Mouse (Mus musculus) ovary, postnatal 10 days (tissue): ENCODE results near the gene Plxna2.

Experiments used
- DNase-seq: peaks from one replicate; pipeline ENCODE4 v3.0.0; 2022; ENCODE audit warnings: low spot score

Gene Plxna2

DNA sequence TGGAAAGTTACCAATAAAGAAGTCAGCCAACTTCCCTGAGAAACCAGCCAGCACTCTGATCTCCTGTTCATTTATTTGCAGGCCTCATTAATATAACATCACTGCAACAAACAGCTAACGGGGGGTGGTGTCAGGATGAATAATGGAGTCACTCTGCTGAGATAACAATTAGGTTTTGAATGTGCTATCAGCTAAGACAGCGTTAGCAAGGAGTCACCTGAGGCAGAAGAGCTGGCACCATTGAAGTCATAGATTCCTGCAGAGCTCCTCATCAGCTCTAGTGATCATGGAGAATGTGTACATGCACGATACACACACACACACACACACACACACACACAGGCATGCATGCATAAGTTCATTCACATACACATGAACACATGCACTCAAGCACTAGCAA lies 154.0 kb downstream of the Plxna2 start:
- no peak for DNase-seq

DNA sequence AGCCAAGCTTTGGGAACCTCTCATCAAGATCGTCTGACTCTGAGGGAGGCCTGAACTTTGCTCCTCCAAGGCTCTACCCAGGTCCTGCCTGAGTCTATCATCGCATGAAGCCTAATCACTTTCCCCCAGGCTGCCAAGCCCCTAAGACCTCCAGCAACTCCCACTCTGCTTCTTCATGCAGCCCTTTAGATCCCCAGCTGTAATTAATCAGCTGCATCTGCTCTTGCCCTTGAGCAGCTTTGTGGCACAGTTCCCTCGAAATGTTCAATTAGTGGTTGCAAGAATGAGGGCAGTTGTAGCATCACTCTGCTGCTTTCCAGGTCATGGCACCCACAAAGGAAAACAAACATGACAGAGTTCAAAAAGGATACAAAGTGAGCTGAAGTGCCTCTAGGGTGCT lies 155.9 kb downstream of the Plxna2 start:
- DNase-seq, result no peak

DNA sequence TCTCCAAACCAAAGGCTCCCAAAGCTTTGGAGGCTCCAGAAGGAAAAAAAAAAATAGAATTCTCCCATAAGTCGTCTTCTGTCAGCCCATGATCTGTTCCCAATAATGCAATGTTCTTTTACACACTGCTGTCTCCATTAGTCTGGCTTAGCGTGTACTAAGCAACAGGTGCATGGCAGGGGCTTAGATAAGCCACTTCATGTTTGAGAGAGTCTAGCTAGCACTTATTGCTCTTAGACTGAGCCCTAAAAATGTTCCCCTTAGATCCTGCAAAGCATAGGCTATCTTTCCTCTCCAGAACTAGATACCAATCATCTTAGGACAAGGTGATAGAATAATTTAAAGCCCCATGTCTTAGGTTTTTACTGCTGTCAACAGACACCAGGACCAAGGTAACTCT lies 156.3 kb downstream of the Plxna2 start:
- no peak for DNase-seq

DNA sequence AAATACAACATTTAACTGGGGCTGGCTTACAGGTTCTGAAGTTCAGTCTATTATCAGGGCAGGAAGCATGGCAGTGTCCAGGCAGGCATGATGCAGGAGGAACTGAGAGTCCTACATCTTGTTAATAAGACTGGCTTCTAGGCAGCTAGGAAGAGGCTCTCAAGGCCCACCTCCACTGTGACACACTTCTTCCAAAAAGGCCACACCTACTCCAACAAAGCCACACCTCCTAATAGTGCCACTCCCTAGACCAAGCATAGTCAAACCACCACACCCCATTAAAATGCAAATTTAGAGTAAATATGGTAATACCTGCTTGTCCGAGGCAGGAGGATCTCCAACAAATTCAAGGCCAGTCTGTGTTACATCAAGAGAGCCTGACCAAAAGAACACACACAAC lies 156.7 kb downstream of the Plxna2 start:
- DNase-seq, result no peak

DNA sequence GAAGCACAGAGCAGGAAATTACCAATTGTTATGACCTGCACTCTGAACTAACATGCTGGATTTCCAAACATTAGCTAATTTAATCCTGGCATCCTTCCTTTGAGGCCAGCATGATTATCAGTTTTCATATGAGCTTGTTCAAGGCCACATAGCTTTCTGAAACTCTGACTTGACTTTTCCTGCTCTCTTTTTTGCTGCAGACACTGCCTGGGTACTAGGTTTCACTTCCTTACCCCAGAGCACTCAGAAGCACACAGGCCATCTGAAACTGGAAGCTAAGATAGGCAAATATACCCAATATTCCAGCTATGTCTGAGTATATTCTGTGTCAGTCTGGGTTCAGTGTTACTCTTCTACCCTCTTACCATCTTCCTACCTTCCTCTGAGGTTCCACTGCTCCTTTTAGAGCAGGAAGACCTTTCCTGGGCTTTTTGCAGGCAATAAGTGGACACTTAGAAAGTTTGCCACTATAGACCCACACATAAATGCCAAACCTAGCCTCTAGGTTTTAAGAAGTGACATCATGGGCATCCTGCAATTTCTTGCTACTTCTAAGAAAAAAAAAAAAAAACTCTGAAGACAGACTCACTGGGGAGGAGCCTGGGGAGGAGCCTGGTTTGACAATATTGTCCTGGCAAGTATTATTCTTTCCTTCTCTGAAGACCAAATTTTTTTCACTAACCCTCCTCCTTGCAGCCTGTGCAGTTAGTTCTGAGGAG lies 157.8 kb downstream of the Plxna2 start:
- no peak for DNase-seq

DNA sequence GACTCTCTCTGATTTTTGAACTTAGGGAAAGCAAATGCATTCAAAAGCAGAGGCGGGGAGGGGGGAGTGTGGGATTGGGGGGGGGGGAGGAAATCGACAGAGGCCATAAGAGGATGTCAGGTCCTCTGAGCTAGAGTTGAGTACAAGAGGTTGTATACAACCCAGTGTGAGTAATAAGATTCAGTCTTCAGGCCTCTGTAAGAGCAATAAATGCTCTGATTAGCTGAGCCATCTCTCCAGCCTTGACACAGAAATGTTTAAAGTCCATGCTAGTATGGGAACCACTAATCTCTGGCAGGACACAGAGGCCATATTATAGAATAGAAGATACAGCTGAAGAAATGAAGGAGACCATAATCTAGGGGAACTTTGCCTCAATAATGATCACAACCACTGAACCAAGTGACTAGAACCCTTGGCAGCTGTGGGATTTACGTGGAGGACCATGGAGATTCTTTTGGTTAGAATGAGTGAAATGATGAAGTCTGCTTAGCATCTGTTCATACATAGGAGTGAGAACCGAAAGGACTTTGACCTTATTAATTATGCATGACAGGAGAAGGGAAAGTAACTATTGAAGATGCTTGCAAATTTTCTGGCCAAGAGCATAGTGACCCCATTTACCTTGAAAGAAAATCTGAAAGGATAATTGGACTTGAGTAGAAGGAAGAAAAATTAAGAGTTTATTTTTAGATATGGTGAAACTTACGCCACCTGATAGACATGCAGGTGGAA lies 158.7 kb downstream of the Plxna2 start:
- DNase-seq, result no peak

DNA sequence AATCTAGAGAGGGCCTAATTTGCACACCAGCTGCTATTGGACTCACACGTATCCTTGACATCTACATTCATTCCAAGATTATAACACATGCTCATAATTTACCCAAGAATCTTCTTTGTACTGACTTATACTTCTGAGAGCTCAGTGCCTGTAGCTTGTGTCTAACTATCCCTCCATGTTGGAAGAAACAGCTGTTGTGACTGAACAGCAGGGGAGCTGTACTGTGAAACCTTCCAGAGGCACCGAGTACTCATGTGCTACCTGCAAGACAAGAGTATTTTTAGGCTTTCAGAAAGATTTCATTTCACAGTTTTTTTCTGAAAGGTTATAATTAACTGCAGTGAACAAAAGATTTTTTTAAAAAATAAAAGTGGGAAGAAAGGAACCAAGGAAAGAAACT lies 159.6 kb downstream of the Plxna2 start:
- DNase-seq, result no peak

DNA sequence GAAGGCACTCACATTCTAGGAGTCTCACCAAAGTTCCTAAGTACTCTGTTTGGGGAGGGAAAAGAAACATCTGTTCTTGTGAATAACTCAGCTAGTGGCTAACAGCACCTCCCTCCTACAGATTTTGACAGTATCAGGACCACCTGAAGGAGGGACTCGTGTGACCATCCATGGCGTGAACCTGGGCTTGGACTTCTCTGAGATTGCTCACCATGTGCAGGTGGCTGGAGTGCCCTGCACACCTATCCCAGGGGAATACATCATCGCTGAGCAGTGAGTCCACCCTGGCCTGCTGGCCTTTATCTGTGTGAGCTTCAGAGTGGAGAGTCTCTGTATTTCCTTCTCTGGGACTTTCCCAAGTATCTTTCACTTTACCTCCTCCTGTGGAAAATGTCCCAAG lies 162.4 kb downstream of the Plxna2 start:
- no peak for DNase-seq

DNA sequence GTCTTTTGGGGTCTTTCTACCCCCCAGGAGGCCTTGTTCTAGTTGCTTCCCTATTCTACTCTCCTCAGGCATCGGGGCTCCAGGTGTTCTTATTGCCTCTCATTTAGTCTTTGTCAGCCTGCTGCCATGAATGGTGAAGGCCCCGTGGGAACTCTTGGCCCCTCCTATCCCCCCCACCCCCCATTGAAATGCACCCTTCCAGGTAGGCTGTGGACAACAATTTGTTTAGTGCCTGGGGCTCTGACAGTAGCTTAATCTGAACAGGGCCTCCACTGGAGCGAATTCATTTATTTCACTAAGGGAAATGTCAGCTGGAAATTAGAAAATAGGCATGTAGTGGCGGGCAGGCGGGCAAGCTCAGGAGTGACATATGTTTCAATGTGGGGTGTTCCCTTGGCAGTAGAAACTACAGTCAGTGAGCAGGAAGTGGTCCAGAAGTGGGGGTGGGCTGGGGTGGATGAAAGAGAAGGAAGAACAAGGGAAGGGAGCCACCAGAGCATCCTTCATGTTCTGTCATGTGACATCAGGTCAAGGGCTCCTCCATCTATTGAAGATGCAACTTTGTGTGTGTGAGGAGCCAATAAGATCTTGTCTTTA lies 162.9 kb downstream of the Plxna2 start:
- DNase-seq, result no peak

DNA sequence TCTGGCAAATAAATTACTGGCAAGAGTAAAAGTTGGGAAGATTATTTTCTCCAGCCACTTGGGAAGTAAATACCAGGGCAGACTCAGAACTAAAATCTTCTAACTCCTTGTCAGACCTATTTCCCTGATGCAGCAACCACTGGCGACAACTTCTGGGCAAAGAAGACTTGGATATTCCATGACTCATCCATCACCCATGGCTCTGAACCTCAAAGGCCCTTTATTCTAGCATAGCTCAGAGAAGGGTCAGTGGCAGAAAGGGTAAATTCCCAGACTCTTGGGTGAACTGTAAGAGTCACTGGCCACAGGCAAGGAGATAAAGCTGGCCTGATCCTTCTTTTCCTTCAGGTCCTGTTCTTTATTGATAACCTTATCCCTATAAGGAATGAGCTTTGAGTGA lies 163.5 kb downstream of the Plxna2 start:
- DNase-seq, result no peak

DNA sequence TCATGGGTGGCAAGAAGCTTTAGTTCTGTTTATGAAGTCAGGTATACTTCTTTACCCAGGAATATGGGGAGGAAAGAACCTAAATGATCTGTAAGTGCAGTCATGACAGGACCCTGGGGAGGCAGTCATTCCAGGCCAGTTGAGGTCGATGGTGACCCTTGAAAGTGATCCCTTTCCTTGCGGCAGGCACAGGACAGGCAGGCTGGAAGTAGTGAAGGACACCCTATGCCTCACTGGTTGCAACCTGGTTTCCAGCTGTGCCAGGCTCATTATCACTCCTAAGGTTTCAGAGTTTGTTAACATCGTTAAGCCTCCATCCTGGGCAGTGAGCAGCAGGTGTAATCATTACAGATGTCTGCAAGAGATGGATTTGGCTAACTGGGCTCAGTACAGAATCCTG lies 164.3 kb downstream of the Plxna2 start:
- DNase-seq, result no peak

DNA sequence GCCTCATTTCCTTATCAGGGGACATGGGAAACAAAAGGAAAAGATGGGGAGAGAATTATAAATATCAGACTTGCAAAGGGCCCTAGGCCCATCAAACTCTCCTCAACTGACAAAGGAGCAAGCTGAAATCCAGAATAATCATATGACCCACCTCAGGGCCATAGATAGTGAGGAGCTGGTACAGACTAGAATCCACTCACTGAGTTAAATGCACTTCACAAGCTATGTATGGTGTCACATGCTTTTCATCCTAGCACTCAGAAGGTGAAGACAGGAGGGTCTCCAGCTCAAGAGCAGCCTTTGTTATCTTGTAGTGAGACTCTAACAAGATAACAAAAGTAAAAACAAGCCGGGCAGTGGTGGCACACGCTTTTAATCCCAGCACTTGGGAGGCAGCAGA lies 169.6 kb downstream of the Plxna2 start:
- DNase-seq, result no peak

DNA sequence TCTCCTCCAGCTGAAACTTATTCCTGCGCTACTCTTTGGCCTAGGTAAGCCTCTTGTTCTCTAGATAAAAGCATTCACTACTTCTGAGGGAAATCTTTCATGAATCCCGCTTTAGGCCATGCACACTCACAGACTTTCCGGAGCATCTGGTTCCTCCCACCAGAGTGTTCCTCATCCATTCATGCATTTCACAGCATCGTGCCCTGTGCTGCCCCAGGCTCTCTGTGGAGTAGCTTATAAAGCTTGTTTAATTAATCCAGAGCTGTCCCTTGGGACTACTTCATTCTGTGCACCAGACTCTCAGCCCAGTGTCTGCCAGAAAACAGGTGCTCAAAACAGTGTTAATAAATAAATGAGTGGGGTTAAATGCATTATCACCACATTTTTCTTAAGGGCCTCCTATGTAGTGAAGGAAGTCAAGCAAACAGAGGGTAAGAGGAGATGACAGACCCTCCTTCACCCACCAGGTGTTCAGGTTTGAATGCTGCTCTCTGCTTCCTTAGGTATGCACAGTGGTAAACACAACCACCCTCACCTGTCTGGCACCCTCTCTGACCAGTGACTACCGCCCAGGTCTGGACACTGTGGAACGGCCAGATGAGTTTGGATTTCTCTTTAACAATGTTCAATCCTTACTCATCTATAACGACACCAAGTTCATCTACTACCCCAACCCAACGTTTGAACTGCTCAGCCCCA lies 175.4 kb downstream of the Plxna2 start:
- DNase-seq, result no peak

DNA sequence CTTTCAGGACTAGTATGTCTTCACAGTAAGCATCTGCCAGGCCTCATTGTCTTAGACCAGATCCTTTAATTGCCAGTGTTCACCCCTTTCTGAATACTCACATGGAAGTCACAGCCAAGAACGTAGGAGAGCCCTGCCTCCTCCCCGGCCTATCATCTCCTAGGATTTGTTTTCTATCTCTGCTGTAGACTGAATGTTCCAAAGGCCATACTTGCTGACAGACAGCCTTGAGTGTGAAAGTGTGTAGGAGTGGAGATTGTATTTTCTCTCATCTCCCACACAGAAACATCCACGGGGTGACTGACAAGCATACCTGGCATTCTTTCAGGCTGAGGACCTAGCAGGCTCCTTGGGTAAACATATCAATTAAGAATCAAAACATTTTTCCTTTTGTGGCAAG lies 177.3 kb downstream of the Plxna2 start:
- DNase-seq, result no peak

DNA sequence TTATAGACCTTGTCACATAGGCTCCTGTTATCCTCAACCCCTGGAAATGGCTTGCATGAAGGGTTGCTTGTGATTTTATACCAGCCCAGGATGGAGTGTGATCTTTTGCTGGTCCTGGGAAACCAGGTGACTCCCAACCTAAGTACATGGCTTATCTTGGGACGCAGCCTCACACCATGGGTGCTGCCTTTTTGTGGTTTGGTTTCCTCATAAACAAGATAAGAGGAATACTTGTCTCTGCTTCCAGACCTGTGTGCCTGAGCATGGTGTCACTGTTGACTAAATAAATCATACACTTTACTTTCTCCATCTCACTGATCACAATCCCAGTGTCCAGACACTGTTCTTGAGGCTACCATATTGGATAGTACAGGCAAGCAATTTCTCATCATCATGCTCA lies 179.8 kb downstream of the Plxna2 start:
- no peak for DNase-seq

DNA sequence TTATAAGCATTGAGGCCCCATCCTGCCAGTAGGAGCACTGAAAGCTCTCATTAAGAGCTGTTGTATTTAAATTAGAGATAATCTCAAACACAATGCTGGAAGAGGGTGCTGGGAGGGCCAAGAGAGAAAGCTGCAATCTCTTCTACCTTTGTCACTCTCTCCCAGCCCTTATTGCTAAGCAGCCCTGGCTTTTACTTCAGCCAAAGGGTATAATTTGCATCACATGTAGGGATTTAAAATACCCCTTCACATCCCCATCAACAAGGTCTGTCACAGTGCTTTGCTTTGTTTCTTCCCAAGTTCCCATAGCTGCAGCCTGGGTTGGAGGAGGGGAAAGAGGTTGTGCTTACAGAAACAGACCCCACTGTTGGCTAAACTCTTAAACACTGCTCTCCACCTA lies 180.5 kb downstream of the Plxna2 start:
- no peak for DNase-seq

DNA sequence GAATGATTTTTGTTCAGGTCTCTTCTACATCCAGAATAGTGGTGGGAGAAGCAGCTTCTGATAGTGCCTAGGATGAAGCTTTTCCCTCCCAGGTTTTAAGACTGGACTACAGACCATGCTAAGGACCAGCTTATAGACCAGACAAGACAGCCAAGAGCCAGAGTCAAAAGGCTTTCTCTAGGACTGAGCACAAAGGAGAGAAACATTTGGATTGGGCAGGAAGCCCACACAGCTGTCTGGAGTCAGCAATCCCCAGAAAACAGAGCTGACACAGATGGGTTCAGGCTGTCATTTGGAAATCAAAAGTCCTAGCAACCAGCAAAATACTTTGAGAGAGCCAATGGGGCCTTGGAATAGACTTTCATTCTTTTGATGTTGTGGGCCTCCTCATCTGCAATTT lies 190.2 kb downstream of the Plxna2 start:
- no peak for DNase-seq

DNA sequence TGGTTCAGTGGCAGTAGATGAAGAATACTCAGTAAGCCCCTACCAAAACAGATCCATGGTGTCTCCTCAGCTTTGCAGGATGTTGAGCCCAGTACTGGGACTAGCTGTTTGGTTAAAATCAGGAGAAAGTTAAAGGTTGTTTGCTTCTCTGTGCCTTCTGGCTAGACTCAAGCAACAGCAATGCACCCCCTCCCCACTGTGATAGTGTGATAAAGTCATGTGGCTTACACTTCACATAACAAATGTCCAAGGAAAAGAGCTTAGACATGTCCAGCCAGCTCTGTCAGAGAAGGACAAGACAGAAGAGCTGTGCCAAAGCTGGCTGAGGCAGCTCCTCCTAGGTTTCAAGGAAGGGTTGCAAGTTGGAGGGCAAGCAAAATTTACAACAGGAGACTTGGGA lies 190.7 kb downstream of the Plxna2 start:
- no peak for DNase-seq

DNA sequence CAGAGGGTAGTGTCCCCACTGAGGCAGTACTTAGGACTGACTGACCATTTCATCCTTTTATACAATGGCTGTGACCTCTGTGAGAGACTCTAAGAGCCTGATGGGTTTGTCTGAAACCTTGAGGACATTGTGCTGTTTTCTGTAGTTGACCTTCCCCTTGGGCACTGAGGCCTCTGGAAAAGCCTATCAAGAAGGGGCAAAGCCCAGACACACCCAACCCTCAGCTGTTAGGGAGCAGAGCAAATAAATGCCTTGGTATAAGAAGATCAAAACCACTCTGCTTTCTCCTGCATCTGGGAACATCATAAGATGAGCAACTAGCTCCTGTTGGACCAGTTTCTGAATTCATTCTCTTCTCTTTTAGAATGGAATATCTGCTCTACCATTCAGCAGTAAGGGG lies 191.6 kb downstream of the Plxna2 start:
- no peak for DNase-seq

DNA sequence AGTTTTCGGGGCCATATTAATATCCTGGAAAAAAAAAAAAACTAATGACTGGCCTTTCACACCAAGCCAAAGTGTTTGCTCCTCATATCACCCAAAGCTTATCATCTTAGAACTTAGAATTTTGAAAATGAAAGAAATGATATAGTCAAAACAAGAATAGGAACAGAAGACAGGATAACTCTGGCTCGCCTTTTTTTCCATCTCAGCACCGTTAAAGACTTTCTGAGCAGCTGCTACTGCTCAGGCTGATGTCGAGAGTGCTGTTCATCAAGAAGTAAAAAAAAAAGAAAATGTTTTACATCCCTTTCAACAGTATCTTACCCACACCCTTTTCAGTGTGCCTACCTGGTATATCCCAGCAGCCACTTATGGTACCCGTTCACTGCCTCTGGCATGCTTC lies 196.2 kb downstream of the Plxna2 start:
- no peak for DNase-seq

DNA sequence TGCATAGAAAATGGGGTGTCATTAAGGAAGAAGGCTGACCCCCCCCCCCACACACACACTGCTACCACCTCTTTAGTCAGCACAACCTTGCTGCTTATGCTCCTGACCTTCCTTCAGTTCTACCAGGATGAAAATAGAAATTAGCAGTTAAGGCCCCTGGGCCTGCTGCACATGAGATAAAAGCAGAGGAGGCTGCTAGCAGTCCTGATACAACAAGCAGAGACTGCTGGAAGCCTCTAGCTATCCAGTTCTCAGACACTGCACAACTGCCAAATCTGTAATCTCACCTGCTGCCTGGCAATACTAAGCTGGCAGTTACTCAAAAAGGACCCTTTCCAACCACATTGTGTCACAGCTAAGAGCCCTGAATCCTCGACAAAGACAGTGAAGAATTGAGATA lies 197.5 kb downstream of the Plxna2 start:
- DNase-seq, result no peak

DNA sequence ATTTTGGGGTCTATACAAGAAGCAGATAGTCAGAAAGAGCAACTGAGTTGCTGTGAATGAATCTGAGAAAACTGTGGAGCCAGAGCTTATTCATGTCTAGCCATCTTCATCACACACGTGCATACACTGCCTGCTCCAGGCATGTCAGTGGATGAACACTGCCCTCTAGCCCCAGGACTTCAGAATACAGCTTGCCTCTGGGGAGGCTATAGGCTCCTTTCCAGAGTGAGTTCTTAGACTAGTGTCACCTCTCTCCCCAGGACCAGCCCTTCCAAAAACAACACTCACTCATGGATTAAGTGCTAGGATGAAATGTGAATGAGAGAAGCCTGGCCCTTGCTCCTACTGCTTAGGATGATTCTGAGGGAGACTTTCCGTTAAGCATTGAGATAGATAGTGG lies 198.9 kb downstream of the Plxna2 start:
- DNase-seq, result peak; percentile 34

DNA sequence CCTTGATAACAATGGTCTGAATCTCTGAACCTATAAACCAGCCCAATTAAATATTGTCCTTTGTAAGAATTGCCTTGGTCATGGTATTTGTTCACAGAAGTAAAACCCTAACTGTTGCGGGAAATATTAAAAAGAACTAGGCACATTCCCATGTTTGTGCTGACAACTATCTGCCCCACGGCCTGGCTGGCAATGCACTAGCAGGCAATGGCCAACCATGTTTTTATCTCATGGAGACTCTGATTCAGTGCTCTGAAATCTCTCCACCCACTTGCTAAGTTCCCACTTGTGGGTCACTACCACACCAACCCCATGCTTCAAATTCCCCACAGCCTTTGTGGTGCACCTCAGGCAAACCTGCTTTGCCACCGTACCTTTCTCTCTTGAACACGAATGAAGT lies 202.9 kb downstream of the Plxna2 start:
- no peak for DNase-seq
